Mouse (Mus musculus) spleen, adult 2 months (tissue): ENCODE results near the gene Clcn3. TPM values are rescaled to one million over a fixed set of nuclear protein-coding genes. Genes with fewer than 3 reads are reported as not detected.

Source experiments
- DNase-seq, 2 experiments: peaks; one replicate each; pipeline versions ENCODE4 v3.0.0 to v3.0.0-alpha.2; 2012 to 2021; ENCODE audit warnings: low spot score in 2 of 2, low read depth in 1 of 2
- H3K27ac ChIP-seq: fragments of 200-500 bp; 2 replicates; pipeline ENCODE4 v1.5.1; 2012; ENCODE audit warnings: low read length, inconsistent platforms; ENCODE audit not compliant: insufficient read depth
- H3K27me3 ChIP-seq: fragments of 200-500 bp; 2 replicates; pipeline ENCODE4 v1.6.1; 2012; ENCODE audit warnings: mild to moderate bottlenecking, moderate library complexity, low read length, inconsistent platforms; ENCODE audit not compliant: control insufficient read depth, insufficient read depth
- H3K36me3 ChIP-seq: fragments of 200-500 bp; 2 replicates; pipeline ENCODE4 v1.6.1; 2012; ENCODE audit warnings: mild to moderate bottlenecking, low read length, inconsistent platforms; ENCODE audit not compliant: control insufficient read depth, insufficient read depth
- H3K4me1 ChIP-seq: fragments of 200-500 bp; 2 replicates; pipeline ENCODE4 v1.6.1; 2011; ENCODE audit warnings: inconsistent platforms; ENCODE audit not compliant: control insufficient read depth, insufficient read depth, insufficient read length
- H3K4me3 ChIP-seq: fragments of 200-500 bp; 2 replicates; pipeline ENCODE4 v1.5.1; 2011; ENCODE audit warnings: mild to moderate bottlenecking, inconsistent platforms; ENCODE audit not compliant: insufficient read depth, insufficient read length; ENCODE audit errors: extremely low read depth
- CTCF ChIP-seq: fragments of 200-500 bp; IDR thresholded peaks from 2 replicates; pipeline ENCODE4 v1.5.1; 2011; ENCODE audit warnings: mild to moderate bottlenecking, inconsistent platforms; ENCODE audit not compliant: insufficient read depth, insufficient read length, insufficient replicate concordance; ENCODE audit errors: extremely low read depth
- POLR2A ChIP-seq: fragments of 200-500 bp; IDR thresholded peaks from 2 replicates; pipeline ENCODE4 v1.6.1; 2011; ENCODE audit warnings: low read depth, low read length, inconsistent platforms
- WGBS: fragments of 180-500 bp; shearing (Covaris S2); methylation state at CpG from one replicate; pipeline ENCODE4 v1.1.7; 2018; 5-methylcytosine and 5-hydroxymethylcytosine counted together
- polyA plus RNA-seq: library from polyadenylated mRNA; depleted of rRNA; stranded (reverse); fragments of >200 nt; gene quantifications from 2 replicates; pipeline ENCODE4 v1.2.3, GENCODE M21; 2012

Gene Clcn3
- polyA plus RNA-seq, 1 experiment: 10.7 TPM

- peak overlapping the region; percentile 77 for H3K27ac ChIP-seq
- TF ChIP-seq POLR2A (no peak), CTCF (peak; percentile 25; the same call in 1 of the 2 replicates)
- H3K27me3 ChIP-seq: no peaks in the 10 kb centered on the region
- no peaks in the 10 kb centered on the region for H3K36me3 ChIP-seq
- H3K4me3 ChIP-seq: peak overlapping the region; percentile 57
- 4% methylated on average over 9 of the region's 9 CpGs for WGBS
- H3K4me1 ChIP-seq: peaks cover 2% of the 10 kb centered on the region; the same call in 1 of the 2 replicates
- peak; percentile 34 to 63 for DNase-seq
These were observed 584 bp upstream of the Clcn3 start for GRCm38 (mm10) chr8:60983688-60984079.

- TF ChIP-seq CTCF (no peak), POLR2A (no peak)
- DNase-seq: no peak
- H3K36me3 ChIP-seq: no peaks in the 10 kb centered on the region
- H3K27me3 ChIP-seq: no peaks in the 10 kb centered on the region
- H3K4me1 ChIP-seq: peaks cover 2% of the 10 kb centered on the region; the same call in 1 of the 2 replicates
- 21% methylated on average over 1 of the region's 1 CpGs for WGBS
- no peak overlapping the region for H3K27ac ChIP-seq
- no peak overlapping the region for H3K4me3 ChIP-seq
These were observed 1.7 kb downstream of the Clcn3 start for GRCm38 (mm10) chr8:60981388-60981787.

GRCm38 (mm10) chr8:60978496-60978895 is 4.6 kb downstream of the Clcn3 start:
- DNase-seq: no peak
- no peak overlapping the region for H3K27ac ChIP-seq
- TF ChIP-seq POLR2A: no peak
- TF ChIP-seq CTCF: no peak
- H3K4me1 ChIP-seq: peaks cover 2% of the 10 kb centered on the region; the same call in 1 of the 2 replicates
- no peaks in the 10 kb centered on the region for H3K27me3 ChIP-seq
- H3K36me3 ChIP-seq: no peaks in the 10 kb centered on the region
- WGBS: 49% methylated on average over 5 of the region's 5 CpGs
- H3K4me3 ChIP-seq: no peak overlapping the region

GRCm38 (mm10) chr8:60976818-60977217 is 6.3 kb downstream of the Clcn3 start:
- Histone ChIP-seq H3K4me3 (no peak overlapping the region), H3K36me3 (no peaks in the 10 kb centered on the region), H3K27me3 (no peaks in the 10 kb centered on the region), H3K27ac (no peak overlapping the region), H3K4me1 (peaks cover 2% of the 10 kb centered on the region)
- 89% methylated on average over 9 of the region's 9 CpGs for WGBS
- no peak for TF ChIP-seq POLR2A
- TF ChIP-seq CTCF: no peak
- DNase-seq: no peak

GRCm38 (mm10) chr8:60974837-60975236 is 8.3 kb downstream of the Clcn3 start:
- Histone ChIP-seq H3K4me3 (no peak overlapping the region), H3K4me1 (peaks cover 6% of the 10 kb centered on the region), H3K36me3 (no peaks in the 10 kb centered on the region), H3K27me3 (no peaks in the 10 kb centered on the region), H3K27ac (no peak overlapping the region)
- 81% methylated on average over 2 of the region's 2 CpGs for WGBS
- TF ChIP-seq POLR2A (no peak), CTCF (no peak)
- no peak for DNase-seq

- Histone ChIP-seq H3K4me3 (no peak overlapping the region), H3K27ac (no peak overlapping the region), H3K4me1 (peaks cover 6% of the 10 kb centered on the region), H3K36me3 (no peaks in the 10 kb centered on the region), H3K27me3 (no peaks in the 10 kb centered on the region)
- TF ChIP-seq CTCF (no peak), POLR2A (no peak)
- WGBS: 40% methylated on average over 2 of the region's 2 CpGs
- no peak for DNase-seq
These were observed 9.7 kb downstream of the Clcn3 start for GRCm38 (mm10) chr8:60973448-60973847.

GRCm38 (mm10) chr8:60971808-60972207 is 11.3 kb downstream of the Clcn3 start:
- Histone ChIP-seq H3K4me1 (peaks cover 6% of the 10 kb centered on the region), H3K4me3 (no peak overlapping the region), H3K27me3 (no peaks in the 10 kb centered on the region), H3K36me3 (no peaks in the 10 kb centered on the region), H3K27ac (no peak overlapping the region)
- no peak for DNase-seq
- TF ChIP-seq POLR2A (no peak), CTCF (no peak)
- WGBS: 66% methylated on average over 4 of the region's 4 CpGs
